ENCODE assay signal across 8 mouse cellular contexts in genomic region chr2:104816866-104817439, GRCm38 (mm10). TPM values are rescaled to one million over a fixed set of nuclear protein-coding genes. Genes with fewer than 3 reads are reported as not detected.
A peak's percentile ranks its signal among the peaks of the same experiment; 100 is the strongest.
DNase-seq lines count a peak whose midpoint lies in the region; ATAC-seq and TF ChIP-seq lines count a peak whose summit lies in the region.

No protein-coding gene starts in this region.

- no peak for TF ChIP-seq EP300 in liver, postnatal 0 days (IDR thresholded peaks at IDR 0.05; ENCODE audit: low read depth)

- TF ChIP-seq CTCF in liver, postnatal 0 days (IDR thresholded peaks at IDR 0.05; ENCODE audit: low read depth): peak; percentile 65

- peak overlapping the region; percentile 86 to 90 for H3K4me3 ChIP-seq in ES-E14 (ENCODE audit: insufficient read depth in 1 of 2, low read depth in 1 of 2, low read length in 2 of 2, poor library complexity in 1 of 2, severe bottlenecking in 1 of 2)
- H3K4me3 ChIP-seq in forebrain, embryonic 15.5 days: peak overlapping the region; percentile 89
- peak overlapping the region; percentile 92 for H3K4me3 ChIP-seq in liver, postnatal 0 days (ENCODE audit: low read depth, low read length)
- H3K4me3 ChIP-seq in neural tube, embryonic 13.5 days: peak overlapping the region; percentile 97

- peak overlapping the region; percentile 95 for H3K9ac ChIP-seq in ES-E14 (ENCODE audit: insufficient read depth, low read depth, low read length, poor library complexity, severe bottlenecking)
- H3K9ac ChIP-seq in forebrain, embryonic 15.5 days (replicated peaks): peak overlapping the region; percentile 100
- peak overlapping the region; percentile 92 for H3K9ac ChIP-seq in liver, postnatal 0 days (replicated peaks)
- H3K9ac ChIP-seq in neural tube, embryonic 13.5 days: peak overlapping the region; percentile 100

- in situ Hi-C loops in ES-E14 (cut with MboI; ENCODE audit: low sequenced_read_pairs in 2 of 2, unreplicated experiment in 2 of 2): no loop called here

- H3K27me3 ChIP-seq in forebrain, embryonic 15.5 days: no peaks in the 10 kb centered on the region
- H3K27me3 ChIP-seq in liver, postnatal 0 days (ENCODE audit: insufficient read depth, low read length): no peaks in the 10 kb centered on the region
- H3K27me3 ChIP-seq in neural tube, embryonic 13.5 days: no peaks in the 10 kb centered on the region

- H3K4me2 ChIP-seq in forebrain, embryonic 15.5 days (replicated peaks): peak overlapping the region; percentile 62
- peak overlapping the region; percentile 99 for H3K4me2 ChIP-seq in liver, postnatal 0 days (ENCODE audit: low read depth, low read length)
- peak overlapping the region; percentile 74 for H3K4me2 ChIP-seq in neural tube, embryonic 13.5 days

- WGBS in forebrain, embryonic 15.5 days: under 1% methylated on average over 24 of the region's 51 CpGs
- WGBS in liver, postnatal 0 days (ENCODE audit: insufficient replicate concordance): 0% methylated on average over 22 of the region's 51 CpGs
- WGBS in neural tube, embryonic 13.5 days: under 1% methylated on average over 29 of the region's 51 CpGs

- no peaks in the 10 kb centered on the region for H3K36me3 ChIP-seq in ES-E14 (ENCODE audit: control insufficient read depth, insufficient read depth, low read length, poor library complexity, severe bottlenecking)
- no peaks in the 10 kb centered on the region for H3K36me3 ChIP-seq in forebrain, embryonic 15.5 days
- H3K36me3 ChIP-seq in liver, postnatal 0 days (replicated peaks; ENCODE audit: insufficient read depth, low read length): no peaks in the 10 kb centered on the region
- no peaks in the 10 kb centered on the region for H3K36me3 ChIP-seq in neural tube, embryonic 13.5 days

- peak overlapping the region; percentile 90 for H3K27ac ChIP-seq in ES-E14 (ENCODE audit: insufficient read depth, low read depth, low read length, poor library complexity, severe bottlenecking)
- H3K27ac ChIP-seq in forebrain, embryonic 15.5 days (replicated peaks): peak overlapping the region; percentile 99
- peak overlapping the region; percentile 97 for H3K27ac ChIP-seq in liver, postnatal 0 days (ENCODE audit: low read depth)
- peak overlapping the region; percentile 98 for H3K27ac ChIP-seq in neural tube, embryonic 13.5 days (replicated peaks)

- peaks cover 0 to 3% of the 10 kb centered on the region in 2 experiments; a peak in 2 of 4 replicates for H3K4me1 ChIP-seq in ES-E14 (ENCODE audit: control insufficient read depth in 2 of 2, insufficient read depth in 2 of 2, low read length in 2 of 2, poor library complexity in 1 of 2)
- H3K4me1 ChIP-seq in forebrain, embryonic 15.5 days: peaks cover 29% of the 10 kb centered on the region
- H3K4me1 ChIP-seq in liver, postnatal 0 days (ENCODE audit: insufficient read depth): peaks cover 15% of the 10 kb centered on the region
- H3K4me1 ChIP-seq in neural tube, embryonic 13.5 days (replicated peaks): peaks cover 29% of the 10 kb centered on the region

- intact Hi-C loops in heart, postnatal 25 days (cut with DNase I): loop anchor here (5.0 kb wide), 1 partner anchor 310 kb away; the partner anchor contains the start of gene Wt1

- H3K9me3 ChIP-seq in ES-E14 (ENCODE audit: control insufficient read depth, insufficient read depth, low read depth, low read length): no peaks in the 10 kb centered on the region
- H3K9me3 ChIP-seq in forebrain, embryonic 15.5 days: no peaks in the 10 kb centered on the region
- H3K9me3 ChIP-seq in liver, postnatal 0 days (ENCODE audit: low read length): no peaks in the 10 kb centered on the region
- H3K9me3 ChIP-seq in neural tube, embryonic 13.5 days: no peaks in the 10 kb centered on the region

- ATAC-seq in forebrain, embryonic 15.5 days (replicated peaks): peak; percentile 95
- ATAC-seq in liver, postnatal 0 days: peak; percentile 92
- ATAC-seq in neural tube, embryonic 13.5 days (ENCODE audit: low read depth): peak; percentile 97

- peak; percentile 84 for DNase-seq in ES-E14 (ENCODE audit: low read depth, low spot score)
- peak; percentile 92 for DNase-seq in cerebellum, adult 11-12 months
- DNase-seq in heart, postnatal 25 days (ENCODE audit: low spot score): peak; percentile 88
- peak; percentile 88 for DNase-seq in layer of hippocampus, adult 11-12 months (ENCODE audit: low spot score)
- peak; percentile 92 for DNase-seq in liver, postnatal 0 days
- peak; percentile 51 for DNase-seq in telencephalon, adult 2 months (ENCODE audit: low read depth, low spot score)

TF ChIP-seq in ES-E14, 5 proteins besides CTCF, POLR2A, EP300 and RAD21:
- peak; percentile 55 for TF ChIP-seq HCFC1 (IDR thresholded peaks at IDR 0.05; ENCODE audit: borderline replicate concordance, insufficient read depth, low read length)
- no peak for TF ChIP-seq ZNF384 (IDR thresholded peaks at IDR 0.05; ENCODE audit: low read depth, low read length)
TF ChIP-seq in ES-E14: peak in this region for 1.

RNA-seq across cellular contexts. Expression of gene Qser1, which starts 0.4 kb away (rescaled TPM):
- total RNA-seq in ES-E14 (2012; rRNA removed): 20.7 and 23.2 TPM in 2 replicates
- 11.9 and 12.1 TPM in 2 replicates for polyA plus RNA-seq in forebrain, embryonic 15.5 days (2015; fragmentation: Nextera tagmentation; extraction: Ambion mirVana)
- total RNA-seq in heart, postnatal 25 days (2021): 10 to 100 TPM; 26.7 to 27.7 TPM
- 1.2 TPM in 2 replicates for polyA plus RNA-seq in liver, postnatal 0 days (2015; fragmentation: Nextera tagmentation; extraction: Ambion mirVana)
- 7.1 and 7.6 TPM in 2 replicates for polyA plus RNA-seq in neural tube, embryonic 13.5 days (2015; fragmentation: Nextera tagmentation; extraction: Ambion mirVana)

RNA-seq across cellular contexts. Expression of gene Prrg4, which starts 32.7 kb away (rescaled TPM):
- 45.4 and 61.6 TPM in 2 replicates for total RNA-seq in ES-E14 (2012; rRNA removed)
- polyA plus RNA-seq in forebrain, embryonic 15.5 days (2015; fragmentation: Nextera tagmentation; extraction: Ambion mirVana): 0.37 and 0.39 TPM in 2 replicates
- total RNA-seq in heart, postnatal 25 days (2021): 1 to 10 TPM in 1 of 2 experiments, under 1 TPM in 1; 0.78 to 1.4 TPM
- 0.52 and 0.67 TPM in 2 replicates for polyA plus RNA-seq in liver, postnatal 0 days (2015; fragmentation: Nextera tagmentation; extraction: Ambion mirVana)
- 0.36 and 0.45 TPM in 2 replicates for polyA plus RNA-seq in neural tube, embryonic 13.5 days (2015; fragmentation: Nextera tagmentation; extraction: Ambion mirVana)

RNA-seq across cellular contexts. Expression of gene Ccdc73, which starts 50.7 kb away (rescaled TPM):
- total RNA-seq in ES-E14 (2012; rRNA removed): 2.1 and 3.5 TPM in 2 replicates
- 6.6 and 6.8 TPM in 2 replicates for polyA plus RNA-seq in forebrain, embryonic 15.5 days (2015; fragmentation: Nextera tagmentation; extraction: Ambion mirVana)
- total RNA-seq in heart, postnatal 25 days (2021): 1 to 10 TPM; 3.9 to 4.2 TPM
- 7.2 and 7.9 TPM in 2 replicates for polyA plus RNA-seq in liver, postnatal 0 days (2015; fragmentation: Nextera tagmentation; extraction: Ambion mirVana)
- 3.6 and 7.8 TPM in 2 replicates for polyA plus RNA-seq in neural tube, embryonic 13.5 days (2015; fragmentation: Nextera tagmentation; extraction: Ambion mirVana)

Comparison
In these comparisons a context has a peak if more than half of its experiments do, and no peak if none do; other contexts are left out.
1. Peak in every context shown above with its lines: DNase-seq, ATAC-seq, H3K4me3 ChIP-seq and H3K27ac ChIP-seq.